Mouse (Mus musculus) CH12.LX (cell line): Measurements from ENCODE around the gene B230217C12Rik. TPM values are rescaled to one million over a fixed set of nuclear protein-coding genes. Genes with fewer than 3 reads are reported as not detected.

Source experiments
- DNase-seq: peaks from one replicate; pipeline ENCODE4 v3.0.0-alpha.2; 2013; ENCODE audit errors: extremely low read depth
- H3K27ac ChIP-seq: 2 replicates; pipeline ENCODE4 v1.5.1; 2012; ENCODE audit warnings: low read depth, mild to moderate bottlenecking, control low read depth, moderate library complexity; ENCODE audit not compliant: insufficient read depth
- H3K27me3 ChIP-seq: replicated peaks from 2 replicates; pipeline ENCODE3; 2012; ENCODE audit warnings: inconsistent platforms
- H3K36me3 ChIP-seq, 2 experiments: replicated peaks in 1 of 2; 2 replicates each; pipeline versions ENCODE3 to v1.6.1; 2012; ENCODE audit warnings: inconsistent platforms in 1 of 2, low read length in 1 of 2, mild to moderate bottlenecking in 1 of 2, mixed read lengths in 1 of 2, moderate library complexity in 1 of 2; ENCODE audit not compliant: control insufficient read depth in 1 of 2, insufficient read depth in 1 of 2
- H3K4me1 ChIP-seq, 2 experiments: 2 replicates each; pipeline ENCODE4 v1.6.1; 2012; ENCODE audit warnings: inconsistent platforms in 1 of 2, moderate library complexity in 1 of 2; ENCODE audit not compliant: insufficient read depth in 2 of 2, control insufficient read depth in 1 of 2
- H3K4me2 ChIP-seq: 2 replicates; pipeline ENCODE4 v1.6.1; 2012; ENCODE audit warnings: low read depth, mild to moderate bottlenecking, control low read depth; ENCODE audit not compliant: poor library complexity, insufficient read depth, severe bottlenecking
- H3K4me3 ChIP-seq, 3 experiments: fragments of 150-350 bp in 1 of 3; sonication (generic) in 1 of 3; replicated peaks in 1 of 3; 2 replicates each; pipeline versions ENCODE3 to v1.5.1; 2011 to 2012; ENCODE audit warnings: low read depth in 2 of 3, low read length in 2 of 3, mild to moderate bottlenecking in 2 of 3, moderate library complexity in 2 of 3, control low read depth in 1 of 3, improper control_type of control experiment in 1 of 3, inconsistent platforms in 1 of 3, mixed read lengths in 1 of 3; ENCODE audit not compliant: poor library complexity in 1 of 3
- H3K79me2 ChIP-seq: replicated peaks from 2 replicates; pipeline ENCODE4 v1.6.1; 2012; ENCODE audit warnings: mild to moderate bottlenecking, moderate library complexity; ENCODE audit not compliant: control insufficient read depth, poor library complexity, insufficient read depth, severe bottlenecking; ENCODE audit errors: extremely low read depth
- H3K9ac ChIP-seq: 2 replicates; pipeline ENCODE4 v1.6.1; 2012; ENCODE audit warnings: low read depth, mild to moderate bottlenecking, control low read depth, moderate library complexity; ENCODE audit not compliant: insufficient read depth
- H3K9me3 ChIP-seq: replicated peaks from 2 replicates; pipeline ENCODE3; 2012; ENCODE audit warnings: low read length, inconsistent platforms, mixed read lengths
- BHLHE40 ChIP-seq: IDR thresholded peaks from 2 replicates; pipeline ENCODE4 v1.6.1; 2011; ENCODE audit warnings: mild to moderate bottlenecking, low read depth, low read length, improper control_type of control experiment
- CHD2 ChIP-seq: IDR thresholded peaks from 2 replicates; pipeline ENCODE4 v1.6.1; 2011; ENCODE audit warnings: low read length, improper control_type of control experiment
- E2F4 ChIP-seq: IDR thresholded peaks from 2 replicates; pipeline ENCODE4 v1.6.1; 2011; ENCODE audit warnings: low read depth, low read length, improper control_type of control experiment; ENCODE audit not compliant: insufficient replicate concordance
- ELF1 ChIP-seq: IDR thresholded peaks from 2 replicates; pipeline ENCODE4 v1.6.1; 2014; ENCODE audit warnings: low read depth, mild to moderate bottlenecking, inconsistent platforms, low read length, improper control_type of control experiment
- EP300 ChIP-seq: IDR thresholded peaks from 2 replicates; pipeline ENCODE4 v1.6.1; 2011; ENCODE audit warnings: low read length, improper control_type of control experiment
- GABPA ChIP-seq: IDR thresholded peaks from 2 replicates; pipeline ENCODE4 v1.6.1; 2012; ENCODE audit warnings: low read depth, low read length, improper control_type of control experiment, inconsistent platforms; ENCODE audit not compliant: insufficient replicate concordance
- HCFC1 ChIP-seq: IDR thresholded peaks from 2 replicates; pipeline ENCODE4 v1.6.1; 2012; ENCODE audit warnings: low read depth, mild to moderate bottlenecking, inconsistent platforms, low read length, improper control_type of control experiment
- IRF4 ChIP-seq: IDR thresholded peaks from 2 replicates; pipeline ENCODE4 v1.6.1; 2014; ENCODE audit warnings: low read depth, mild to moderate bottlenecking, inconsistent platforms, low read length, improper control_type of control experiment
- JUND ChIP-seq: conservative IDR thresholded peaks from 2 replicates; pipeline ENCODE4 v1.6.1; 2011; ENCODE audit warnings: low read depth, low read length, improper control_type of control experiment
- KAT2A ChIP-seq: IDR thresholded peaks from 2 replicates; pipeline ENCODE4 v1.6.1; 2012; ENCODE audit warnings: low read length, improper control_type of control experiment, inconsistent platforms; ENCODE audit not compliant: insufficient replicate concordance
- MAFK ChIP-seq: IDR thresholded peaks from 2 replicates; pipeline ENCODE4 v1.6.1; 2011; ENCODE audit warnings: low read length, improper control_type of control experiment; ENCODE audit not compliant: insufficient replicate concordance
- MAX ChIP-seq: IDR thresholded peaks from 2 replicates; pipeline ENCODE4 v1.6.1; 2011; ENCODE audit warnings: low read length, improper control_type of control experiment
- MYC ChIP-seq: IDR thresholded peaks from 2 replicates; pipeline ENCODE4 v1.6.1; 2011; ENCODE audit warnings: low read depth, mild to moderate bottlenecking, improper control_type of control experiment, low read length
- NELFE ChIP-seq: IDR thresholded peaks from 2 replicates; pipeline ENCODE4 v1.6.1; 2011; ENCODE audit warnings: low read depth, low read length, improper control_type of control experiment
- PAX5 ChIP-seq: IDR thresholded peaks from 2 replicates; pipeline ENCODE4 v1.6.1; 2012; ENCODE audit warnings: low read length, inconsistent platforms, mixed read lengths
- TCF12 ChIP-seq: IDR thresholded peaks from 2 replicates; pipeline ENCODE4 v1.6.1; 2014; ENCODE audit warnings: low read depth, mild to moderate bottlenecking, inconsistent platforms, low read length, improper control_type of control experiment
- UBTF ChIP-seq: IDR thresholded peaks from 2 replicates; pipeline ENCODE4 v1.6.1; 2012; ENCODE audit warnings: low read depth, mild to moderate bottlenecking, inconsistent platforms, low read length, improper control_type of control experiment, moderate library complexity
- USF1 ChIP-seq: IDR thresholded peaks from 2 replicates; pipeline ENCODE4 v1.6.1; 2014; ENCODE audit warnings: low read depth, mild to moderate bottlenecking, inconsistent platforms, low read length, improper control_type of control experiment
- ZC3H11A ChIP-seq: IDR thresholded peaks from 2 replicates; pipeline ENCODE4 v1.6.1; 2012; ENCODE audit warnings: low read depth, mild to moderate bottlenecking, inconsistent platforms, low read length, improper control_type of control experiment
- ZKSCAN1 ChIP-seq: IDR thresholded peaks from 2 replicates; pipeline ENCODE4 v1.6.1; 2012; ENCODE audit warnings: low read depth, inconsistent platforms, low read length, improper control_type of control experiment, borderline replicate concordance
- ZNF384 ChIP-seq: IDR thresholded peaks from 2 replicates; pipeline ENCODE4 v1.6.1; 2012; ENCODE audit warnings: low read depth, low read length, improper control_type of control experiment, inconsistent platforms
- dilution Hi-C: fragments of 300-500 bp; cut with MboI; formaldehyde crosslinking; loops from 2 replicates; pipeline ENCODE4 v1.14.3; 2020; ENCODE audit warnings: low sequenced_read_pairs; ENCODE audit not compliant: extremely low pct_unique_long_range_greater_than_20kb, extremely low pct_ligation_motif_present
- in situ Hi-C: fragments of 300-500 bp; cut with MboI; formaldehyde crosslinking; loops from 3 replicates; pipeline ENCODE4 v1.14.3; 2019; ENCODE audit warnings: low sequenced_read_pairs, low pct_ligation_motif_present, low pct_unique_long_range_greater_than_20kb, mixed read lengths
- polyA plus RNA-seq: library from polyadenylated mRNA; unstranded; fragments of >175 nt; gene quantifications from 2 replicates; pipeline ENCODE4 v1.2.1, GENCODE M21; 2012; ENCODE audit warnings: low read depth; ENCODE audit not compliant: insufficient read length
- total RNA-seq, 2 experiments: library from RNA; depleted of rRNA; stranded (reverse); fragments of 300-350 nt in 1 of 2; fragments of >200 nt in 1 of 2; gene quantifications; 2 replicates each; pipeline ENCODE4 v1.2.3; 2012 to 2014

B230217C12Rik gene
- total and polyA plus RNA-seq, 3 experiments, result 4.6 to 14.0 (median 11.9) TPM

DNA sequence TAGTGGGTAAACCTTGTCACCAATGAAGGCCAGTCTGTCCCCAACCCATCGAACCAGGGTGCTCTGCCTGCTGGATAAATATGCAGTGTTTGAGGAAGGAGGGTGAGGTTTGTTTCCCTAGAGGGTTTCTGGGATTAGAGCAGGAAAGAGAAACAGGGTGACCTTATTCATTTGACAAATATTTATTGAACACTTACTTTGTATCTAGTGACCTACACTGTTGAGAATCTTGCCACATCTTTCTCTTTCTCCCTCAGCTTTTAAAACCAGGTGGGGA, 38.4 kb upstream of the B230217C12Rik start:
- TF ChIP-seq GABPA, result no peak
- TF ChIP-seq MYC, result no peak
- TF ChIP-seq UBTF, result no peak
- TF ChIP-seq ZKSCAN1, result no peak
- TF ChIP-seq ELF1, result no peak
- no peak for TF ChIP-seq IRF4
- TF ChIP-seq HCFC1, result no peak
- no peak for TF ChIP-seq ZNF384
- TF ChIP-seq NELFE, result no peak
- TF ChIP-seq BHLHE40, result no peak
- TF ChIP-seq E2F4, result no peak
- Histone ChIP-seq H3K4me1 (peaks cover 22 to 63% of the 10 kb centered on the region in 2 experiments), H3K4me2 (no peak overlapping the region), H3K79me2 (no peaks in the 10 kb centered on the region), H3K9me3 (no peaks in the 10 kb centered on the region), H3K9ac (no peak overlapping the region), H3K27ac (no peak overlapping the region), H3K4me3 (no peak overlapping the region), H3K27me3 (no peaks in the 10 kb centered on the region), H3K36me3 (peaks cover 0 to 18% of the 10 kb centered on the region in 2 experiments)
- in situ Hi-C loops, result no loop called here
- dilution Hi-C loops, result no loop called here
- no peak for DNase-seq

DNA sequence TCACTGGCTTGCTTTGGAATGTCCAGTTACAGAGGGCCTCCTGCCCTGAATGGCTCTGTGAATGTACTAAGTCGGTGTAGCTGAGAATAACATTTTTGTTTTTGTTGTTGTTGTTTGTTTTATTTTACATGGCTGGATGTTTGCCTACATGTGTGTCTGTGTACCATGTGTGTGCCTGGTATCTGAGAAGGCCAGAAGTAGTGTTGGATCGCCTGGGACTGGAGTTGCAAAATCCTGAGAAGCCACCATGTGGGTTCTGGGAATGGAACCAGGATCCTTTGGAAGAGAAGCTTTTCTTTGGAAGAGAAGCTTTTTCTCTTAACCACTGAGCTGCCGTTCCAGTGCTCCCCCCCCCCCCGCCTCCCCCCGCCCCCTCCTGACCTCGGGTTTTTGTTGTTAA, 38.1 kb upstream of the B230217C12Rik start:
- H3K9me3 ChIP-seq, result no peaks in the 10 kb centered on the region
- no peak for TF ChIP-seq MYC
- no peak for TF ChIP-seq EP300
- no peak for TF ChIP-seq TCF12
- TF ChIP-seq BHLHE40, result no peak
- TF ChIP-seq ZC3H11A, result no peak
- TF ChIP-seq JUND, result no peak
- no peak for TF ChIP-seq USF1
- TF ChIP-seq KAT2A, result no peak
- no peak for TF ChIP-seq GABPA
- TF ChIP-seq PAX5, result no peak
- no peak for TF ChIP-seq MAX
- TF ChIP-seq MAFK, result no peak
- no peak for TF ChIP-seq UBTF
- no peak for TF ChIP-seq NELFE
- no peak for TF ChIP-seq CHD2
- TF ChIP-seq, all 38 proteins: peak for 0
- Histone ChIP-seq H3K27me3 (no peaks in the 10 kb centered on the region), H3K4me3 (no peak overlapping the region), H3K36me3 (peaks cover 2 to 21% of the 10 kb centered on the region in 2 experiments), H3K9ac (no peak overlapping the region), H3K79me2 (no peaks in the 10 kb centered on the region), H3K27ac (no peak overlapping the region), H3K4me1 (peaks cover 22 to 61% of the 10 kb centered on the region in 2 experiments), H3K4me2 (no peak overlapping the region)
- in situ Hi-C loops, result no loop called here
- dilution Hi-C loops, result no loop called here
- DNase-seq, result no peak
